Mouse (Mus musculus) liver (tissue): ENCODE measurements around the gene Slc39a2.
A peak's percentile ranks its signal among the peaks of the same experiment; 100 is the strongest.

Source experiments
- DNase-seq: peaks from one replicate; pipeline ENCODE4 v3.0.0-alpha.2; 2020; ENCODE audit warnings: mixed read lengths

Gene Slc39a2

GRCm38 (mm10) chr14:51932092-51933020 lies 39.7 kb downstream of the Slc39a2 start:
- DNase-seq: no peak

GRCm38 (mm10) chr14:51939005-51939404 lies 46.3 kb downstream of the Slc39a2 start:
- no peak for DNase-seq

DNA sequence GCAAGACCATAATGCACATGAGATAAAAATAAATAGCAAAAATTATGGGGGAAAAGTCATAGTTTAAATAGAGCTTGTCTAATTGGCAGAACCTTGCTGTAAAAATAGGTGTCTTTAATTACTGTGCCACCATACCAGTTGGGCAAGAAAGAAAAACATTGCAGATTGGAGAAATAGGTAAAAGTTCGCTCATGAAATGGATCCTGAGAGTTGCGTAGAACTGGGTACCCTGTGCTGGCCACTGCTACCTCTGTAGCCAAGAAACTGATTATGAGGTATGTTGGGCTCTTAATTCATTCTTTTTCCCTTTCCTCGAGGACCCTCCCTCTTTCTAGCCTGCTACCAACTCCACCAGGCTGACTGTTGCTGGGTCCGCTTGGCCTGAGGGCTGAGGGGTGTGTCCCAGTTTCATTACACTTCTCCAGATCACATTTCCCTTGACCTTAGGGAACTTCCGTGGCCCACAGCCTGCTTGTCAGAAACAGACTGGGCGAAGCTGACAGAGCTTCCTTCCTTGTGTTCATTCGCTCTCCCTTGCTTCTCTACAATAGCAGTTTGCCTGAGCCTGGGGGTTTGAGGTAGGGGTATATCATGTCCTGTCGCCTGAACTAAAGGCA lies 48.4 kb downstream of the Slc39a2 start:
- DNase-seq: peak; percentile 14

GRCm38 (mm10) chr14:51941577-51941976 lies 48.9 kb downstream of the Slc39a2 start:
- DNase-seq: no peak

GRCm38 (mm10) chr14:51942236-51942635 lies 49.5 kb downstream of the Slc39a2 start:
- DNase-seq: no peak

DNA sequence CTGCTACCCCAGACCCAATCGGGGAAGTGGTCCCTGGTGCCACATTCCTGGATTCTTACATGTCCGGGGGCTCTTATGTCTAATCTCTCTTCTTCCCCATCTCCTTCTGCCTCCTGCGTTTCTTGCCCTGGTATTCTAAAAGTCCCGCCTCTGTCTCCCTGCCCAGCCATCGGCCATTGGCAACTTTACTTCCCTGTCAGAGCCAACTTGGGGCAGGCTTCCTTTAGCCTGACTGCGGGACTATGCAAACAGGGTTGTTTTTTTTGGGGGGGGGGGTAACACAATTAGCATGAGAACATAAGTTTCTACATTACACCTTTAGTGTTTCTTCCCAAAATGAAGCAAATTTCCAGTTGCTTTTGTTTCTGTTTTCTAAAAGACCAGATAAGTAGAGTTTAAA lies 50.6 kb downstream of the Slc39a2 start:
- DNase-seq: no peak
